Mouse (Mus musculus): Measurements from ENCODE around the gene Nectin4.
A peak's percentile ranks its signal among the peaks of the same experiment; 100 is the strongest.

Nectin4 gene

GRCm38 (mm10) chr1:171413608-171414007 lies 43.7 kb downstream of the Nectin4 start:
- DNase-seq = no peak

GRCm38 (mm10) chr1:171418660-171419059 lies 48.8 kb downstream of the Nectin4 start, which contains the start of gene Tstd1:
Gene Tstd1, plus strand, starts transcription at chr1:171418872.
- no peak for DNase-seq

GRCm38 (mm10) chr1:171419291-171419882 lies 49.5 kb downstream of the Nectin4 start:
- DNase-seq = no peak

GRCm38 (mm10) chr1:171419905-171420304 lies 50.0 kb downstream of the Nectin4 start:
- no peak for DNase-seq

DNA sequence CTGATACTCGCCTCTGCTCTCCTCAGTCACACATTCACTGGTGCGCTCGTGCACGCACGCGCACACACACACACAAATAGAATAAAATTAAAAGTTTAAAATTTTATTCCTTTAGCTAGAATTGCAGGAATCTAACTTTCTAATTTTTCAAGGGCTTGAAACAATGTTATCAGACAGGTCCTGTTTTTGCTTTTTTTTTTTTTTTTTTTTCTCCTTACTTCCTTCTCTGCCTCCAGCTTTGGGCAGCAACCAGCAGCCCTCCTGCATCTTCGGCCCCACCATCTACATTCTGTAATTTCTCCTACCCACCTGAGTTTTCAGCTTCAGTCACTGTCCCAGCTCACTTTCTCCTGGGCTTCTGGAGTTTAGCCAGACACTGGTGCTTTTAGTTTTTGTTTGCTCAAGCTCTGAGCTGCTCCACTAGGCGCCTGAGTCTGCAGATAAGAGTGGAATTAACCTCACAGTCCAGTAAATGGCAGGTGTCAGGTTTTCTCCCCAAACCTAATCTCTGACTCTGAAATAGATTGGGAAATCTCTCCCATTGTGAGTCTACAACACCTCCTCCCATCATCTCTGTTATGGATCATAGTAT lies 52.7 kb downstream of the Nectin4 start:
- no peak for DNase-seq

DNA sequence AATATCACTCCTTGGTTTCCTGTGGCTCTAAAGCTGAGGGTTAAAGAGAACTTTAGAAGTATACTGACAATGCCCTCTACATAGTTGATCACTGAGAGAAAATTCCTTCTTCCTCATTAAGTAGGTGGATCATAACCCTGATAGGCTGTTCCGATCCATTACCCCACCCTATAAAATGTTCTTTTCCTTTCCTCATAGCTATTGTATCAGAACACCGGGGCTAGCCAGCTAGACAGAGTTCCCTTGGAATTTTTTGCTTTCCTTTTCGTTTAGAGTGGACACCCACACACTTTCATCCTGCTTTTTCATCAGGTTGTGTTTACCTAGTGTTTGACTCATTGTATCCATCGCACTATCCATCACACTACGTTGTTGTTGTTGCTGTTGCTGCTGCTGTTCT lies 54.7 kb downstream of the Nectin4 start:
- no peak for DNase-seq

GRCm38 (mm10) chr1:171425126-171425525 lies 55.2 kb downstream of the Nectin4 start:
- DNase-seq = no peak

DNA sequence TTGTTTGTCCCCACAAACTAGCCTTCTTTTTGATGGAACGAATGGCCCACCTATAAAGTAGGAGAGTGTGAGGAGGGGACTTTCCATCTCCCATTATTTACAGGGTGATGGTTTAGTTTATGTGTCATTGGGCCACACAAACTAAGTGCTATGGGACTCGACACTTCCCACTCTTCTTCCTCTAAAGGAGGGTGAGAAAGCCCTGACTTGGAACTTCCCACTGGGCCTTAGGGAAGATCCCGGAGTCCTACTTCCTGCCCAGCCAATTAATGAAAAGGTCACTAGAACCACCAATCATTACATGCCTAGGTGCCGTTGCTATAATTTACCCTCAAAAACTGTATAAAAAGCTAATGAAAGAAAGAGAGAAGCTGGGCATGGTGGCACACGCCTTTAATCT lies 62.3 kb downstream of the Nectin4 start:
- no peak for DNase-seq

GRCm38 (mm10) chr1:171435288-171435814 lies 65.5 kb downstream of the Nectin4 start:
- DNase-seq = no peak

DNA sequence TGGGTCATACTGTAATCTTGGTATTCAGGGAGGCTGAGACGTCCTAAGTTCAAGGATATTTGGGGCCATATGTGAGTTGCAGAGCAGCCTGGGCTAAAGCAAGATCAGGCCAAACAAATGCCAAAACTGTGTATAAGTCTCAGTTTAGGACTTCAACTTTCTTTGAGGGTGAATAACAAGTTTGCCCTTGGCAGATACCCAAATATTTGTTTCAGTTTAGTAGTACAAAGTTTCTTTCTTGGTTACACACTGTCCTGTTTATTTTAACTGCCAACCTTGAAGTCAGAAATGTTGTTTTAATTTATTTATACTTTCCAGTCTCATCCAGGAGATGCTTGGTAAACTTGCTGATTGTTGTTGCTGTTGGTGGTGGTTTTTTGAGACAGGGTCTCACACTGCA lies 66.1 kb downstream of the Nectin4 start:
- no peak for DNase-seq

DNA sequence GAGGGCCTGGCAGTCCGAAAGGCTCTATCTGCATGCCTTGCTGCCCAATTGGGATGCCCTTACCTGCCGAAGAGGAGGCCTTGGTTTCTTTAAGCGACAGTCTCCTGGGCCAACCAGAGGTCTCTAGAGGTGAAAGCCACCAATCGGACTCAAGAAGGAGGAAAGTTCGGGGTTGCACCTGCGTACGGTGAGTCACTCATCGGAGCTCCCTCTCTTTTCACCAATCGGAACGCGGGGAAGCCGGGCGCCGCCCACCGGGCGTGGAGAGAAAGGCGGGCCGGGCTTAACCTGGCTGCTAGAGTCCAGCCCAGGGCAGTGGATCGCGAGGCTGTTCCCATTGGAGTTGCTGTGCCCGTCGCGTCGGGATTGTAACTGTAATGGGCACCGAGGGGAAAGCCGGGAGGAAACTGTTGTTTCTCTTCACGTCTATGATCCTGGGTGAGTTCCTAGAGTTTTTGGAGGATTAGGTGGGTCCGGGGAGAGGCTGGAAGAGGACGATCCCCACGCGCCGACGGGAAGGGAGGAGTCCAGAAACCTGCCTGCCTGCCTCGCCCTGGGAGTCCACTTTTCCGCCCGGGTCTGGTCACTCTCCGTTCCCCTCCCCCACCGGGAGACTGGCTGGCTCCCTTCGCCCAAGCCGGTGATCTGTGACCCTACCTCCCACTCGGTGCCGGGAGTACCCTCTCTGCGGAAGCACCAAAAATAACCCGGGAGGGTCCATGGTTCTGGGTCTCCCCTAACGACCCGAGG lies 67.5 kb downstream of the Nectin4 start, which contains the start of gene F11r:
TSS of gene F11r (plus strand) at position 272 of the 750 bp plus-strand sequence.
- DNase-seq = peak; percentile 76

All from cerebellum, adult 8-10 months (tissue).